Mouse (Mus musculus): ENCODE results near the gene Ccdc9b.

Ccdc9b gene

DNA sequence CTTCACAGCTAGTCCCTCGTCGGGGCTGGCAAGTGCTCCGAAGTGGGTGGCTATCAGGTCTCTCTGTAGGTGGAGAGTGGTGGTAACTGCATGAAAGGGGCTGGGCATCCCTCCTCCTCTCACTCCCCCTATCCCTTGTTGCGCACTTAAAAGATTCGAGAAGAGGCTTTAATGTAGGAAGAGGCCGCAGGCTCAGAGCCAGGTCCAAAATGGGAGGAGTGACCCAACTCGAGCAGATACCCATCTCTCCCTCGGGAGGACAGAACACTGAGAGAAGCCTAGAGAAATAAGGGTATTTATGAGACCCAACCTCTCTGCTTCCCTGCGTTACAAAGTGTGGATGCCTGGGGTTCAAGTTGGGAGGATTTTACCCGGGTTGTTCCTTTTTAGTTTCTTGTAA, 16.6 kb upstream of the Ccdc9b start:
- ATAC-seq (ENCODE audit: insufficient number of reproducible peaks, low FRiP score, low TSS enrichment): no peak

DNA sequence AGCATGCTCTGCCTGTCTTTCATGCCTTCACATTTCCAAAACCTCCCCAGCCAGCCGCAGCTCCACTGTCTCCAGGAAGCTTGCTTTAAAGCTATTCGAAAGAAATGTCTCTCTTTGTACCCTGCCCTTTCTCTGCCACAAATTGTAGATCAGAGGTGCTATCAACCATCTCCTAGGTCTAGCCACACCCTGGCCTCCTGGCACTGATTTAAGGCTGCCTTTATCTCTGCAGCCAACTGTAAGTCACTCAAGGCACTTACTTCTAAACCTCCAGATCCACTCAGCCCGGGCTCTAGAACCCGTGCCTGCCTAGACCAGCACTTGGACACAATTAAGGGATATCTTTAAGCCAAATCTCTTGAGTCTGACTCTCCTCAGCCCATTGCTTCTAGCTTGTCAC, 16.0 kb upstream of the Ccdc9b start:
- no peak for ATAC-seq (ENCODE audit: insufficient number of reproducible peaks, low FRiP score, low TSS enrichment)

DNA sequence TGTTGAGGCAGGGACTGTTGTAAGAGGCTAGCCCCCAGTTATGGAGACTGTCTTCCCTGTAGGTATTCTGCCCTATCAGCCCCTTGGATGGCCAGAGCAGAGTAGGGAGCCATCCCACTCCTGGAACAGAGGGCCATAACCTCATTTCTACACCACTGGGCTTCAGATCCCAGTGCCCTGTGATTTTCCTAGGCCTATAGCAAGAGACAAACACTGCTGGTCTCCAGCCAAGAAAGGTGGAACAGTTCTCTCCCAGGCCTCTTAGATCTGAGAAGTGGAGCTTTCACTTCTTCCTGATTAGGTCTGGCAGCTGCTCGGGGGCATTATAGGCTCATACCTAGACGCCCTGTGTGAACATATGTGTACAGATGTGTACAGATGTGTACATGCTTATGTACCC, 13.8 kb upstream of the Ccdc9b start:
- 0 out of 2 replicates have a peak, but pooled peaks have one; percentile 3 for ATAC-seq (ENCODE audit: insufficient number of reproducible peaks, low FRiP score, low TSS enrichment)

DNA sequence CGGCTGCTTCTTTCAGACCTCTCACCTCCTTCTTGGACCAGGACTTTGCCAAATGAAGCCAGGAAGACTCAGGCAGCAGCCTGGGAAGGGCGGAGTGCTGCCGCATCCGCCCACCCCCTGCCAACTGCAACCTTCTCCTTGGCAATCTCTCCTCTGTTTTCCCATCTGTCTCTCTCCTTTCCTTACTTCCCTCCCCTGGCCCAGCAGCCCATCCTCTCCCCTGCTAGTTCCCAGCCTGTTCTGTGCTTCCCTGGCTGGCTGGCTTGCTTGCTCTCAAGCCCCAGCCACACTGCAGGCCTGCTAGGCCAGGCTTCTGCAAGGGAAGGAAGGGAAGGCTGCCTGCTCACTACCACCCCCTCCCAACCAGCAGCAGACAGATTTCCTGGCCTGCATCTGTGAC, 13.4 kb upstream of the Ccdc9b start:
- peak; percentile 64 for ATAC-seq (ENCODE audit: insufficient number of reproducible peaks, low FRiP score, low TSS enrichment)

DNA sequence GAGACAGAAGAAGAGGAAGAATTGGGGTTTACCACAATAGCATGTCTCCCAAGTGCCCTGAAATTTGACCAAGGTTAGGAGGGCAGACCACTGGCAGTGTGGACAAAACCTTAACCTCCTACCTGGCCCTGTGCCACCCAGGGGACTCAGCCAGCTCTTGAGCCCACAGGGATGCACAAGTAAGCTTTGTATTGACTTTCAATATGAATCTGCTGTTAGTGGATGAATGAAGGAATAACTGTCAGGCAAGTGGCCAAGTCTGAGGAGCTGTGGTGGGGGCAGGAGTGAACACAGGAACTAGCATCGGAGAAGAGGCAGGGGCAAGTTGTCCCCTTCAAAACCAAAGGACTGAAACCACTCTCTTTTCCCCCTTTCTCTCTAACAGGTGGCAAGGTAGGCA, 12.9 kb upstream of the Ccdc9b start:
- no peak for ATAC-seq (ENCODE audit: insufficient number of reproducible peaks, low FRiP score, low TSS enrichment)

DNA sequence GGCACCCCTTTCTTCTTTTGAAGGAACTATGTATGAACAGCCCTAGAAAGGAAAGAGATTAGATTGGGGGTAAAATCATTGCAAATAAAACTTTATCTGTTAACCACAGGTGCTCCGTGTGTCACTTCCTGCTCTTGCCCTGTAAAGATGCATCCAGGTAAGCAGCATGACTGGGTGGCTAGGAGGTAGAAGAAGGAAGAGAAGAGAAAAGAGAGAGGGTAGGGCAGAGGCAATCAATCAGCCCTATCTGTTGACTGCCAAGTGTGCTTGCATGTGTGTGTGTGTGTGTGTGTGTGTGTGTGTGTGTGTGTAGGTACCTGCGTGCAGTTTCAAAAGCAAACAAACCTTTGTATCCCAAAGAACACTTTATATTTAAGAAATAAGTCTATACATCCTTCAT, 12.1 kb upstream of the Ccdc9b start:
- ATAC-seq (ENCODE audit: insufficient number of reproducible peaks, low FRiP score, low TSS enrichment): no peak

DNA sequence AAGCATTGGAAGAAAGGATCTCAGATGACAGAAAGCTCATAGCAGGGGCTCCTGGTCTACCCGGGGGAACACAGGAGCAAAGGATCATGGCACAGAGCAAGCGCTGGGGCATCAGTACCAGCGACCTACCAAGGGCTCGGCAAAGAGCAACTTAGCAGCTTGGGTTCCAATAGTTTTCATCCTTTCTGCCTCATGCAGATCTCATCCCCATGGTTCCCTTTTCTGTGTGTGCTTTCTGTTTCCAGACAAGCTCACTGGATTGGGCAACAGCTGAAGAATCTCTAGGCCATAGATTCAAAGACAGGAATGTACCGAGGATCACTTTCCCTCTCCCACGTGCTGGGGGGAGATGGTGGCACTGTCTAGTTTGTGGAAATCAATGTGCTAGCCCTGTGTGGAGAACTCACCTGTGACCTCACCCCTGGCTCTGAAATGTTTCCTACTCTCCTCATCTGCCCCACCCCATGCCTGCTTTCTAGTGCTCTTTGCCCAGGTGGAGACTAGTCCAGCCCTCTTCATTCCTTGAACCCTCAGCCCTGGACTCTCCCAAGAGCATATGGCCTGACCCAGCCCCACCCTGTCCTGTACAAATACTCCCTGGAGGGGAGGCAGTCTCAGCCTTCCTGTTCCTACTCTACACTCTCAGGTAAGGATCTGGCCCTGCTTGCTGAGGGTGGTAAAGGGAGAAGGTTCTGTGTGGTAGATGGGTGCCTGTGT, 9.9 kb upstream of the Ccdc9b start, which contains the start of gene Phgr1:
TSS of gene Phgr1 (plus strand) at position 612 of the 717 bp plus-strand sequence.
- ATAC-seq (ENCODE audit: insufficient number of reproducible peaks, low FRiP score, low TSS enrichment): no peak

DNA sequence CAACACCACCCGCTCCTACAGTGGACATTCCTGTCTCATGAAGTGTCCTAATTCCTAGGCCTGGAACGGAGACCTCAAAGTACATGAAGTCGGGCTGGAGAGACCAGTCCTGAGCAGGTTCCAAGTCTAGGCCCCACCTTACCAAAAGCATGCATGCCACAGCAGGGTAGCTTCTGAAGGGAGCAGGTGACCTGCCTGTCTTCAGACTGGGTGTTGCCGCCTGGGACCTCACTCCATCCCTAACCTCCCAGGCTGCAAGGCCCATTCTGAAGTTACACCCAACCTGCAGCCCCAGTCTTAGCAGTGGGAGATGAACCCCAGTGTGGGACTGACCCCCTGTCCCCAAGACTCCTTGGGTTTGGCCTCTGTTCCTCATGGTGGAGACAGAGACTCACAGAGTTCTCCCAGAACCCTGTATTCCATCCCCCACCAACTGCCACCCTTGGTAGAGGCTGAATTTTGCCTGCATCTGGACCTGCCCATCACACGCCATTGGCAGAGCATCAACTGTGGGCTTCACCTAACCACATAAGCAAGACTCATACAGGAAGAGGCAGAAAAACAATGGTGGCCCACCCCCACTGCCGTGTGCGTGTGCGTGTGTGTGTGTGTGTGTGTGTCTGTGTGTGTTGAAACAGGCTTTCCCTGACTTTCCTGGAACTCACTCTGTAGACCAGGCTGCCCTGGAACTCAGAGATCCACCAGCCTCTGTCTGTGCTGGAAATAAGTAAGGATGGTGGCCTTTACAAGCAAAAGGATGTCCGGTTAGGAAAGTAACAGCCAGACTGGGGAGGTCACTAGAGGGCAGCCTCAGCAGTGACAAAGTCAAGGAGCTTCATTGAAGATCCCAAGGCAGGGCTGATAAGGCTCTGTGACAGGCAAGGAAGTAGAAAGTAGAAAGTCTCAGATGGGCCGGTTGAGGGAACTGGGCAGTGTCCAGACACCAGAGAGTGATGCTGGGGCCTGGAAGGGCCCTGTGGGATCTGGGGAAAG, 3.9 kb upstream of the Ccdc9b start:
- ATAC-seq (ENCODE audit: insufficient number of reproducible peaks, low FRiP score, low TSS enrichment): no peak

DNA sequence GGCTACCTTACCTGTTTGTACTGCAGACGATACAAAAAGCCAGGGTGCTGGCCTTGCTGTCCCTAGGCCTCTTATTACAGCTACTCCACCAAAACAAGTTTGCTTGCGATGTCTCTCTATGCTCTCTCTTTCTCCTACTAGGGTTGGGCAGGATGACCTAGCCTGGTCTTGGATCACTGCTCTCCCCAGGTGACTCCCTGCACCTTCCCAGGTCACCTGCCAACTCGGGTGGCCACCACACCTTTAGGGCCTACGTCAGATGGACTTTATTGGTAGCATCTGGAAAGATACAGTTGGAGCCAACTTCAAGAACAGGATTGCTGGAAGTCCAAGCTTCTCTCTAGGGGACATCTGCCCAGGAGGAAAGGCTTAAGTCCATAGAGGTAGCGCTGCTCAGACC, 2.4 kb upstream of the Ccdc9b start:
- no peak for ATAC-seq (ENCODE audit: insufficient number of reproducible peaks, low FRiP score, low TSS enrichment)

DNA sequence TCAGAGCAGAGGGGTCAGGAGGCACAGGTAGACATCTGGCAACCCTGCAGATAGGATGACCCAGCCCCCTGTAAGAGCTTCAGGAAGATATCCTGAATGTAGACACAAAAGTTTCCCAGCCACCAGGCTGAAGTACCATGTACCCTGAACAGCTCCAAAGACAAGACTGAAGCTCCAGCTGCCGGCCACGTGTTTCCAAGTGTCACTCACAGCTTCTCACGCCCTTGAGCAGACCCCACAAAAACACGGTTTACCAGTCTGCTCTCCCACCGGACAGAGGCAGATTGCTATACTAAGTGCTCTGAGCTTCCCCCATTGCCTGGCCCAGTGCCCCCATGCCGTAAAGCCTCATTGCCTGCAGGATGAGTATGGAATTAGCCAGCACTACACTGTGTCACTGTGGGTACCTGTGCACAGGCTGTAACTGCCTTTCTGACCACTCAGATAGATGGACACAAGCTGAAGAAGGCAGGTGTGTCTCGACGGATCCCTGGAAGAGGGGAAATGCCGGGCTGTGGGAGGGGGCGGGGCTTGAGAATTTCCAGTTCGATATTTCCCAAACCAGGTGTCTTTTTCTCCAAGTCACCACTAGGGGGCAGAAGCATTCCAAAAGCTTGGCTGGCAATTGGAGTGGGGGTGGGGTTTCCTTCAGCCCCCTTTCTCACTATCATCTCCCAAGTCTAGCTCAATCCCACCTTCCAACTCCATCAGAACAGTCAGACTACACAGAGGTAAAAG, 1.8 kb upstream of the Ccdc9b start:
- peak; percentile 16; the same call in 1 of the 2 replicates for ATAC-seq (ENCODE audit: insufficient number of reproducible peaks, low FRiP score, low TSS enrichment)

DNA sequence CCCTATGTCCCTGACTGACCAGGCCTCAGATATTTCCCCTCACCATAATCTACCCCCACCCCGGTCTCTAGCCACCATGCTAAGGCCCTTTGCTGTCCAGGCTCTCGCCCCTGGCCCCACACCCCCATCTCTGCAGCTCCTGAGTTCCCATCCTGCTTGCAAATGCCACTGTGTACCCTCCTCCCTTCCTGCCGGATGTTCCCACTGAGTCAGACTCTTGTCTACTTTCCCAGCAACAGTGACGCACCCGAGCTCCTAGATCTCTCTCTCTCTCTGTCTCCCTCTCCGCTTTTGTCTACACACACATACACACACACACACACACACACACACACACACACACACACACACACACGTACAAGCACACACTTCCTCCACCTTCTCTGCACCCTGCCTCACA, 1.0 kb upstream of the Ccdc9b start:
- ATAC-seq (ENCODE audit: insufficient number of reproducible peaks, low FRiP score, low TSS enrichment): no peak

DNA sequence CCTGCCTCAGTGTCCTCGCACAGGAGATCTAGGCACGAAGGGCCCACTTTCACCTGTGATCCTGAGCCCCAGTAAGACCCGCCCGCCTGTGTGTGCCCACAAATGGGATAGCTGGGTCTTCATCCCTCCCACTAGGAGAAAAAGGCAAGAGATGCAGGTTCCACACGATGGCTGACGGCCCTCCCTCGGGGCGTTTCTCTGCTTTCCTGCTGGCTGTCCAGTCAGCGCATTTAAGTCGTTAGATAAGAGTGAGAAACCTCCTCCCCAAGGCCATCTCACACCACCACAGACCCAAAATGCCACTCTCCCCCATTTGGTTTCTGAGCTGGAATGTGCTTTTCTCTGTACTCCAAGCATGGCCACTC, 305 bp upstream of the Ccdc9b start:
- ATAC-seq (ENCODE audit: insufficient number of reproducible peaks, low FRiP score, low TSS enrichment): peak; percentile 7; the same call in 1 of the 2 replicates

DNA sequence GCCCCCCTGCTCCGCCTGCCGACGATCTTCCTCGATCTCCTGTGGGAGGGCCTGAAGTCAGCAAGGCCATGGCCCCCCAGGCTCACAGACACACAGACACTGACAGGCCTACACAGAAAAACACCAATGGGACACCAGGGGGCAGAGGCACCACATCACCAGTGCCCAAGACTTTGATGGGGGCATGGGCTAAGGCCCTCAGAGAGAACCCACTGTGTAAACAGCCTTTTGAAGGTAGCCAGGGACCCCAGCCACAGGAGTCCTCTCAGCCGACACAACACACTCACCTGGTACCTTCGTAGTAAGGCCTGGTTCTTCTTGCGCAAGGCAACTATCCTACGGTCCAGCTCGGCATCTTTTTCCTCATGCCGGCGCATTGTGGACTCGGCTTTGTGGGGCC, 1.1 kb downstream of the Ccdc9b start:
- ATAC-seq (ENCODE audit: insufficient number of reproducible peaks, low FRiP score, low TSS enrichment): no peak

DNA sequence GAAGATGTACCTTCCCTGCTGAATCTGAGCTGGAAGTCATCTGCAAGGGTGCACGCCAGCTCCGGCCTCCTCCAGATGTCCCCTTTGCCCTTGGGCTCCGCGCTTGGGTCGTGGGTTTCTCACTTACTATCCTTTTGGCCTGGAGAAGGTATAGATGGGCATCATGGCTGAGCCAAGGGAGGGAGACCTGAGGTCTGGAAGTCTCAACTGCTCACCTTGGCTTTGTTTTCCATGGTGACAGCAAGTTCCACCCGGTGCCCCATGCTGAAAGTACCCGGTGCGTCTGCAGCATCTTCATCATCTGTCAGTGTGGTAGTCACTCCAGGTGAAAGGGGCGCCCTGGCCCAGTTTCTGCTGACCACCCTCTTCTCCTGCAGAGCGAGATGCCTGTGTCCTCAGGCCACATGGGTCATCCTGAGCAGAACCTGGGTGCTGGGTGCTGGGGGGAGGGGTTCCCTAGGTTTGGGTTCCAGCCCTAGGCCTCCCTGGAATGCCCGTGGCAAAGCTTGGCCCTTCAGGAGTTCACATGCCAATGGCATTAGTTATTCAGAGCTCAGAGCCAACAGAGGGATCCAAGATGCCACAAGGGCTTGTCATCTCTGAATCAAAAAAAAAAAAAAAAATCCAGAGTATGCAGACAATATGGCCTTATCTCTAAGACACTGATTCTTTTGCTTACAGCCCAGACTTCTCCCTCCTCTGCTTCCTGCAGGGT, 2.0 kb downstream of the Ccdc9b start:
- ATAC-seq (ENCODE audit: insufficient number of reproducible peaks, low FRiP score, low TSS enrichment): no peak

DNA sequence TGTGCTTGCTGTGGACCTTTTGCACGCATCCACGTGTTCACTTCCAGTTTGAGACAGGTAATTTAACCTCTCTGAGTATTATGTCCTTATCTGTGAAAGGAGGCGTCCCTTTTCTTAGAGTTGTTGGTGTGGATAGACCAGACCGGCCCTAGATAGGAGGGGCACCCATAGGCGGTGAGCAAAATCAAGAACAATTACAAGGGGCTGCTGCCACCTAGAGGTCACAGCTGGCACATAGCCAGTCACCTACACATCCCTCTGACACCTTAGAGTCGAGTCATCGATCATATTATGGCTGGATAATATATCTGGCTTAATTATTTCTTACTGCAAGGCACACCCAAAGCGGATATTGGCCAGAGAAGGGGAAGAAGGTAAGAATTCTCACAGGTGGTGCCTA, 2.6 kb downstream of the Ccdc9b start:
- no peak for ATAC-seq (ENCODE audit: insufficient number of reproducible peaks, low FRiP score, low TSS enrichment)

DNA sequence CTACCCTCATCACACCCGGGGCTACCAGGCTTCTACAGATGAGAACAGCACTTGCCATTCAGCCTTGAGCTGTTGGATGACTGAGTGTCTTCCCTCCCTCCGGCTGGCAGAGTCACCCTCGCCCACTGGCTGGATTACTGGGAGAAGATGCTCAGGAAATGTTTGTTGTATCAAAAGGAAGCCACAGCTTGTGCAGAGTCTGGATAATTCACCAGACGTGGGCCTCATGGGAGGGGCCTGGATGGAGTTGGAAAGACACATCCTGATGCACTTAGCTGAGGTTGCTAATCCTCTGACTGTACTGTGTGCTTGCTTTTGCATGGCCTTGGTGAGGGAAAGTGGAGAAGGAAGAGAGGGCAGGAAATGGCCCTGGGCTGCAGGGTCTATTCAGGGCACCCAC, 6.4 kb downstream of the Ccdc9b start:
- ATAC-seq (ENCODE audit: insufficient number of reproducible peaks, low FRiP score, low TSS enrichment): no peak

DNA sequence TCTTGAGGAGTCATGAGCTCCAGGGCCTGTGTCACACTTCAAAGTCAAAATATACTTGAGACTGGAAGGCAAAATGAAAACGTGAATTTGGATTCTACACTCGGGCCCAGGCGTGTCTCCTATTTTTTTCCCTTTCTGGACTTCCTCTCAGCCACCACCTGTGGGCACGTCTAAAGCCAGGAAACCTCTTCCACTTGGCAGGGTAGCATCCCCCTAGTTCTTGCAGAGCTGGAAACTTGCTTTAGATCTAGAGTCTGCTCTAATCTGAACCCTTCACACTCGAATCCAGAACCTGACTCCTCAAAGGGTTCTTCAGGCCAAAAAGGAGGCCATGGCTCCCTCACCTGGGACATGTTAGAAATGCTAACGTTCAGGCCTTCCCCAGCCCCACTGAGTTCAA, 7.1 kb downstream of the Ccdc9b start:
- no peak for ATAC-seq (ENCODE audit: insufficient number of reproducible peaks, low FRiP score, low TSS enrichment)

DNA sequence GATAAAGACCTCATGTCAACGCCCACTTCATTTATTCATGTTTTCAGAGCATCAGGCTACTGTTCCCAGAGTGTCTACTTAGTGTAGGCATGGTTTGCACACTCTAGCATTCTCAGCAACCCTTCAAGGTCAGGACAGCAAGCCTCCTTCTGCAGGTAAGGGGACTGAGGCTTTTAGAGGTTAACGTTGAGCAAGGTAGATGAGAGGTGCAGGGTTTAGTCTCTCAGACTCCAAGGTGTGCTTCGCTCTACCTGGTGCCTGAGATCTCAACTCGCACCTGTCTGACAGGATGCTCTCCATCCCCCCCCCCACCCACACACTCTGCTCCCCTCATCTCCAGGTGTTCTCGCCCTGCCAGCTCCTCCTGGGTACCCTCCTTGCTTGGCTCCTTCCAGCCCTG, 8.3 kb downstream of the Ccdc9b start:
- ATAC-seq (ENCODE audit: insufficient number of reproducible peaks, low FRiP score, low TSS enrichment): no peak

DNA sequence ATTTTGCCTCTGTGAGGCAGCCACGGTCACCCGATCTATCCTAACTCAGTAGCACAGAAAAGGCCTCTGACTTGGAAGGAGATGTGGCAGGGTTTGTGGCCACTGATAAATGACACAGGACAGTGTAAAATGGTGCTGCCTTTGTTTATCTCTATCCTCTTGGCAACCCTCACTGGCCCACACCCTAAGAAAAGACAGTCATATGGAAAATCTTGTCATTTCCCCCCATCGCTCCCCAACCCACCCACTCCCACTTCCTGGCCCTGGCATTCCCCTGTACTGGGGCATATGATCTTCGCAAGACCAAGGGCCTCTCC, 9.7 kb downstream of the Ccdc9b start:
- no peak for ATAC-seq (ENCODE audit: insufficient number of reproducible peaks, low FRiP score, low TSS enrichment)

Data from cerebellum, adult (tissue).